ENCODE assay signal across 17 mouse cellular contexts in the genomic region with DNA sequence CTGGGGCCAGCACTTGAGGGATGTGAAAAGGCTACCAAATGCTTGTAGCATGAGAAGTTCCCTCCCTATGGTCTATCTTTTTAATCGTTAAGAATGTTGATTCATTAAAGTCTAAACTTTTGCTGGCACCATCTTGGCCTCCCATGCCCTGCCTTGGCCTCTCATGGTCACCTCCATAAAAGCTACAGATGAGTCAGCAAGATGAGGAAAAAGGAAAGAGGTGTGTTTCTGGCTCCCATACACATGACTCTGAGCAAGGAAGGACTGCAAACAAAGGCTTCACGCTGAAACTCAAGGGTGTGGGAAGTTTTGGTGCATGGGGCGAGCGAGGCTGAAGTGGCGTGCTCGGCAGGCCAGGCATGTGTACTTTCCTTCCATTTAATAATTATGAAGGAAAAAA. TPM values are rescaled to one million over a fixed set of nuclear protein-coding genes. Genes with fewer than 3 reads are reported as not detected.
DNase-seq lines count a peak whose midpoint lies in the region; ATAC-seq lines count a peak whose summit lies in the region.
"Had no signal": no experiment of that assay in that cellular context is flagged by ENCODE, and none has a peak within 500 bp of the region (broad histone marks: within the 10 kb centered on the region; RNA-seq: fewer than 3 reads in every experiment).

No protein-coding gene starts in this region.

- no peaks in the 10 kb centered on the region for H3K36me3 ChIP-seq in lung, embryonic 16.5 days (ENCODE audit: control insufficient read depth, insufficient read depth, low read length)
- H3K36me3 ChIP-seq: embryonic facial prominence, embryonic 10.5 days; forebrain, embryonic 10.5 days; heart, embryonic 12.5 days; hindbrain, embryonic 10.5 days had no signal

- no peak overlapping the region for H3K4me3 ChIP-seq in lung, embryonic 16.5 days (ENCODE audit: low read length)
- H3K4me3 ChIP-seq: embryonic facial prominence, embryonic 10.5 days; forebrain, embryonic 10.5 days; gastrocnemius, adult 2 months; heart, embryonic 12.5 days; hindbrain, embryonic 10.5 days had no signal

- H3K4me1 ChIP-seq in lung, embryonic 16.5 days (replicated peaks; ENCODE audit: control insufficient read depth, insufficient read depth, low read length), result no peaks in the 10 kb centered on the region
- H3K4me1 ChIP-seq: embryonic facial prominence, embryonic 10.5 days; heart, embryonic 12.5 days; hindbrain, embryonic 10.5 days had no signal

- no peak for ATAC-seq in lung, embryonic 16.5 days (ENCODE audit: low read depth)
- ATAC-seq: forebrain, embryonic 14.5 days had no signal

- no peaks in the 10 kb centered on the region for H3K27me3 ChIP-seq in lung, embryonic 16.5 days (ENCODE audit: control insufficient read depth, insufficient read depth, low read depth, low read length)

- no peaks in the 10 kb centered on the region for H3K9me3 ChIP-seq in lung, embryonic 16.5 days (ENCODE audit: control insufficient read depth, low read length)
- H3K9me3 ChIP-seq: embryonic facial prominence, embryonic 10.5 days; forebrain, embryonic 10.5 days; heart, embryonic 12.5 days; hindbrain, embryonic 10.5 days had no signal

- DNase-seq in lung, postnatal 4 days, result no peak
- peak; percentile 8 to 33 for DNase-seq in urinary bladder, adult 18-20 months (ENCODE audit: low spot score in 2 of 2)
- DNase-seq in urinary bladder, postnatal 10 days (ENCODE audit: low spot score), result no peak
- peak; percentile 48 for DNase-seq in NIH3T3 (ENCODE audit: low read depth)
- DNase-seq in gastrocnemius, postnatal 14 days, result no peak
- no peak for DNase-seq in adipocyte (ENCODE audit: low spot score)
- DNase-seq: cerebellum, adult 2 months; cerebellum, postnatal 10 days; gastrocnemius, adult 2 months; gastrocnemius, postnatal 36 days had no signal

- peak overlapping the region; percentile 5; the same call in 1 of the 2 replicates for H3K27ac ChIP-seq in lung, embryonic 16.5 days (ENCODE audit: low read length)
- H3K27ac ChIP-seq: embryonic facial prominence, embryonic 10.5 days; forebrain, embryonic 10.5 days; gastrocnemius, adult 2 months; hindbrain, embryonic 10.5 days; hindbrain, embryonic 14.5 days had no signal

- intact Hi-C loops in gastrocnemius, postnatal 14 days (cut with DNase I; ENCODE audit: low total_unique reads), result no loop called here

- H3K4me2 ChIP-seq in lung, embryonic 16.5 days (ENCODE audit: low read depth, low read length), result no peak overlapping the region
- H3K4me2 ChIP-seq: heart, embryonic 12.5 days; hindbrain, embryonic 14.5 days had no signal

- H3K9ac ChIP-seq in lung, embryonic 16.5 days (ENCODE audit: low read length), result no peak overlapping the region
- H3K9ac ChIP-seq: heart, embryonic 12.5 days; hindbrain, embryonic 14.5 days had no signal

- 64% methylated on average over 6 of the region's 6 CpGs for WGBS in lung, embryonic 16.5 days

RNA-seq across cellular contexts. Expression of a gene that starts 41.9 kb away (rescaled TPM):
- polyA plus RNA-seq in lung, embryonic 16.5 days (2015; fragmentation: Nextera tagmentation; extraction: Ambion mirVana), result 5.4 and 5.5 TPM in 2 replicates
- 1 to 10 TPM; 4.0 to 6.7 TPM for total RNA-seq in gastrocnemius, postnatal 14 days (2021)
- polyA plus RNA-seq: forebrain, embryonic 14.5 days had no signal

Comparison
In these comparisons a context has a peak if more than half of its experiments do, and no peak if none do; other contexts are left out.
1. DNase-seq: peak in urinary bladder, adult 18-20 months (2 of 2) and NIH3T3 (single experiment); none in lung, postnatal 4 days (0 of 2), urinary bladder, postnatal 10 days (single experiment), gastrocnemius, postnatal 14 days (single experiment) and adipocyte (single experiment).